Mouse (Mus musculus): ENCODE data around the gene Spx.

- TF ChIP-seq GATA1 (IDR thresholded peaks at IDR 0.05; ENCODE audit: borderline replicate concordance, low read length), result no peak
- TF ChIP-seq FLI1 (IDR thresholded peaks at IDR 0.05; ENCODE audit: low read length), result no peak
These were observed 38.1 kb downstream of the Spx start for GRCm38 (mm10) chr6:142451381-142451780.
